Mouse (Mus musculus) liver, adult 2 months (tissue): Measurements from ENCODE around the gene Tubg2. TPM values are rescaled to one million over a fixed set of nuclear protein-coding genes. Genes with fewer than 3 reads are reported as not detected.

Experiments
- DNase-seq: peaks from one replicate; pipeline ENCODE4 v3.0.0-alpha.2; 2011; ENCODE audit warnings: low read depth, low spot score; ENCODE audit errors: extremely low read depth
- H3K27ac ChIP-seq: fragments of 200-500 bp; replicated peaks from 2 replicates; pipeline ENCODE4 v1.5.1; 2012; ENCODE audit warnings: low read depth, mild to moderate bottlenecking, control low read depth, inconsistent platforms, low read length; ENCODE audit not compliant: insufficient read depth
- H3K27me3 ChIP-seq: fragments of 200-500 bp; 2 replicates; pipeline ENCODE4 v1.6.1; 2012; ENCODE audit warnings: mild to moderate bottlenecking, moderate library complexity, low read length, inconsistent platforms; ENCODE audit not compliant: control insufficient read depth, insufficient read depth
- H3K36me3 ChIP-seq: fragments of 200-500 bp; 2 replicates; pipeline ENCODE4 v1.6.1; 2012; ENCODE audit warnings: low read length, inconsistent platforms; ENCODE audit not compliant: control insufficient read depth, insufficient read depth
- H3K4me1 ChIP-seq: fragments of 200-500 bp; 2 replicates; pipeline ENCODE4 v1.6.1; 2011; ENCODE audit warnings: low read length; ENCODE audit not compliant: control insufficient read depth, insufficient read depth
- H3K4me3 ChIP-seq: fragments of 200-500 bp; 2 replicates; pipeline ENCODE4 v1.5.1; 2011; ENCODE audit warnings: low read depth, mild to moderate bottlenecking, control low read depth, low read length, moderate library complexity; ENCODE audit not compliant: insufficient read depth
- H3K79me2 ChIP-seq: fragments of 200-500 bp; 2 replicates; pipeline ENCODE4 v1.6.1; 2012; ENCODE audit warnings: inconsistent platforms, mild to moderate bottlenecking, low read length, moderate library complexity; ENCODE audit not compliant: control insufficient read depth, insufficient read depth
- H3K9ac ChIP-seq: fragments of 200-500 bp; 2 replicates; pipeline ENCODE4 v1.6.1; 2012; ENCODE audit warnings: low read depth, mild to moderate bottlenecking, control low read depth, inconsistent platforms, low read length
- CTCF ChIP-seq: fragments of 200-500 bp; IDR thresholded peaks from 2 replicates; pipeline ENCODE4 v1.5.1; 2011; ENCODE audit warnings: low read depth, low read length, control low read depth
- POLR2A ChIP-seq: fragments of 200-500 bp; IDR thresholded peaks from 2 replicates; pipeline ENCODE4 v1.6.1; 2011; ENCODE audit warnings: low read length, control low read depth; ENCODE audit not compliant: insufficient read depth; ENCODE audit errors: extremely low read depth
- WGBS: fragments of 180-500 bp; shearing (Covaris S2); methylation state at CpG from one replicate; pipeline ENCODE4 v1.1.7; 2018; 5-methylcytosine and 5-hydroxymethylcytosine counted together
- polyA plus RNA-seq: library from polyadenylated mRNA; depleted of rRNA; stranded (reverse); fragments of >200 nt; gene quantifications from 2 replicates; pipeline ENCODE4 v1.2.3, GENCODE M21; 2012
- total RNA-seq: library from RNA; depleted of rRNA; stranded (reverse); fragments of >200 nt; gene quantifications from 2 replicates; pipeline ENCODE4 v1.2.3, GENCODE M21; 2014

Tubg2 gene
- total and polyA plus RNA-seq, 2 experiments = 0.10 TPM; not detected in 1

DNA sequence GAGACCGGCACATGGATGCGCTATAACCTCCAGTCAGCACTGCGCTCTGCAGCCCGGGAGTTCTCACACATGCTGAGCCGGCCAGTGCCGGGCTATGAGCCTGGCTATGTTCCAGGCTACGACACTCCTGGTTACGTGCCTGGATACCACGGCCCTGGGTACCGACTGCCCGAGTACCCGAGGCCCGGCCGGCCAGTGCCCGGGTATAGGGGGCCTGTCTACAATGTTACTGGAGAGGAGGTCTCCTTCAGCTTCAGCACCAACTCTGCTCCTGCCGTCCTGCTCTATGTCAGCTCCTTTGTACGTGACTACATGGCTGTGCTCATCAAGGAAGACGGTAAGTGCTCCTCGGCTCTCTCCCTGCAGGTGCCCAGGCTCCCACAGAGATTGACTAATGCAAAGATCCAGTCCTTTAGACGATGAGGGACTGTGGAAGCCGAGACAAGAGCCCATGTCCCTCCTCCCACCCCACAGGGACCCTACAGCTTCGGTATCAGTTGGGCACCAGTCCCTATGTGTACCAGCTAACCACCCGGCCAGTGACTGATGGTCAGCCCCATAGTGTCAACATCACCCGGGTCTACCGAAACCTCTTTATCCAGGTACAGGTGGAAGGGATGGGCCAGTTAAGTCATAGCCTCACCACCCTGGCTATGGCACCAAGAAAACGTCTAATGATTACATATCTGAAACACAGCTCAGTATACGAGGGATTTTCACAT, 31.0 kb downstream of the Tubg2 start:
- no peaks in the 10 kb centered on the region for H3K4me1 ChIP-seq

DNA sequence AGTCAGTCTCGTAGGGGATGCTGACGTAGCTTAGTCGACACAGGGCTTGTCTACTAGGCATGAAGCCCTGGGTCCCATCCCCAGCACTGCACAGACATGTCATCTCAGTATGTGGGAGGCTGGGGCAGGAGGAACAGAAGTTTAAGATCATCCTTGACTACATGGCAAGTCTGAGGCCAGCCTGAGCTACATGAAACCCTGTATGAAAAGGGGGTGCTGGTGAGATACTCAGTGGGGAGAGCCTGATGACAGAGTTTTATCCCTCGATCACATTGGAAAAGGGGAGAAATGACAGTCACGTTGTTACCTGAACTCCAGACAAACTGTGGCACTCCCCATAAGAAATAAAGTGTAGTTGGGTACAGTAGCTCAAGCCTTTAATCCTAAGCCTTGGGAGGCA, 31.8 kb downstream of the Tubg2 start:
- WGBS = 96% methylated on average over 5 of the region's 5 CpGs
- no peak for DNase-seq
- Histone ChIP-seq H3K9ac (no peak overlapping the region), H3K36me3 (no peaks in the 10 kb centered on the region), H3K27ac (no peak overlapping the region), H3K27me3 (no peaks in the 10 kb centered on the region), H3K4me1 (no peaks in the 10 kb centered on the region), H3K79me2 (no peaks in the 10 kb centered on the region), H3K4me3 (no peak overlapping the region)
- TF ChIP-seq CTCF (no peak), POLR2A (no peak)

More for the DNA sequence above, 31.0 kb downstream of the Tubg2 start:
- DNase-seq = no peak
- Histone ChIP-seq H3K79me2 (no peaks in the 10 kb centered on the region), H3K36me3 (no peaks in the 10 kb centered on the region), H3K9ac (no peak overlapping the region), H3K27me3 (no peaks in the 10 kb centered on the region), H3K4me3 (no peak overlapping the region), H3K27ac (no peak overlapping the region)
- no peak for TF ChIP-seq POLR2A
- no peak for TF ChIP-seq CTCF
- 92% methylated on average over 27 of the region's 27 CpGs for WGBS

DNA sequence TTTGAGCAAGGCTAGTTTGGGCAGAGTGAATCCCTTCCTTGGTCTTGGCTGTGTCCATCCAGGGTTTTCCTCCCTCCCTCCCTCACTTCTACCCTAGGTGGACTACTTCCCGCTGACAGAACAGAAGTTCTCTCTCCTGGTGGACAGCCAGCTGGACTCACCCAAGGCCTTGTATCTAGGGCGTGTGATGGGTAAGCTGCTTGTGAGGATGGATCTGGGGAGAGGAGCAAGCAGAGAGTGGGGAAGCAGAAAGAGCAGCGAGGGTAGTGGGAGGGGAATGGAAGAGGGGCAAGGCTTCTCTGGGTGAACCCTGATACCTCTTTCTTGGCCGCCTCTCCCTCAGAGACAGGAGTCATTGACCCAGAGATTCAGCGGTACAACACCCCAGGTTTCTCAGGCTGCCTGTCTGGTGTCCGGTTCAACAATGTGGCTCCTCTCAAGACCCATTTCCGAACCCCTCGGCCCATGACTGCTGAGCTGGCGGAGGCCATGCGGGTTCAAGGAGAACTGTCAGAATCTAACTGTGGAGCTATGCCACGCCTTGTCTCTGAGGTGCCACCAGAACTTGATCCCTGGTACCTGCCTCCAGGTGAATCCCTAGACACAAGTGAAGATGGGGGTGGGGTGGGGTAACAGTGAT, 32.6 kb downstream of the Tubg2 start:
- WGBS = 86% methylated on average over 11 of the region's 11 CpGs
- Histone ChIP-seq H3K27ac (no peak overlapping the region), H3K4me3 (no peak overlapping the region), H3K27me3 (no peaks in the 10 kb centered on the region), H3K79me2 (no peaks in the 10 kb centered on the region), H3K9ac (no peak overlapping the region), H3K4me1 (no peaks in the 10 kb centered on the region), H3K36me3 (no peaks in the 10 kb centered on the region)
- DNase-seq = no peak
- TF ChIP-seq CTCF = no peak

DNA sequence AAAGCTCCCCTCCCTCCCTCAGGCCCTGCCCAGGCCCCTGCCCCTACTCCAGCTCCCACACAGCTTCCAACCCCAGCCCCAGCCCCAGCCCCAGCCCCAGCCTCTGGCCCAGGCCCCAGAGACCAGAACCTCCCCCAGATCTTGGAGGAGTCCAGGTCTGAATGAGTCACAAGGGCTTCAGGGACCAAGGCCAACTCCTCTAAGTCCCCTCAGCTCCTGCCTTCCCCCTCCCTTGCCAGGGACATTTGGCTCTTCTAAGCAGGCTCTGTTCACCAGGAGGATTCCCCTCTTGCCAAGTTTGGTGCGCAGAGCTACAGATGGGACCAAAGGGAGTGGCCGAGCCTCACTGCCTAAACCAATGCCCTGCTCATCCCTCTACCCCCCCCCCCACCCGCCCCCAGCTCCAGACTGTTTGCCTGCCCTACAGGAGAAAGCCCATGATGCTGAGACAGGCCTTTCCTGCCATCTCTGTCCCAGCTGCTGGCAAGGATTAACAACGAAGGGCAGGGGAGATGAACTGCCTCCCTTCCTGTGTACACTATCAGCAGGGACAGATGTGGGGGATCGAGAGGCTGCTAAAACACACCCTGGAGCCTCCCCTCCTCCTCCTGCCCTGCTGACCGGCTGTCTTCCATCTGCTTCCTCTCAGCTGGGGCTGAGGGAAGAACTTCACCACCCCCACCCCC, 33.9 kb downstream of the Tubg2 start:
- Histone ChIP-seq H3K4me1 (no peaks in the 10 kb centered on the region), H3K4me3 (no peak overlapping the region), H3K9ac (no peak overlapping the region), H3K79me2 (no peaks in the 10 kb centered on the region), H3K27me3 (no peaks in the 10 kb centered on the region), H3K36me3 (peaks cover 2% of the 10 kb centered on the region; the same call in 1 of the 2 replicates), H3K27ac (no peak overlapping the region)
- WGBS = 61% methylated on average over 6 of the region's 6 CpGs
- DNase-seq = peak; percentile 17
- TF ChIP-seq POLR2A (no peak), CTCF (no peak)

DNA sequence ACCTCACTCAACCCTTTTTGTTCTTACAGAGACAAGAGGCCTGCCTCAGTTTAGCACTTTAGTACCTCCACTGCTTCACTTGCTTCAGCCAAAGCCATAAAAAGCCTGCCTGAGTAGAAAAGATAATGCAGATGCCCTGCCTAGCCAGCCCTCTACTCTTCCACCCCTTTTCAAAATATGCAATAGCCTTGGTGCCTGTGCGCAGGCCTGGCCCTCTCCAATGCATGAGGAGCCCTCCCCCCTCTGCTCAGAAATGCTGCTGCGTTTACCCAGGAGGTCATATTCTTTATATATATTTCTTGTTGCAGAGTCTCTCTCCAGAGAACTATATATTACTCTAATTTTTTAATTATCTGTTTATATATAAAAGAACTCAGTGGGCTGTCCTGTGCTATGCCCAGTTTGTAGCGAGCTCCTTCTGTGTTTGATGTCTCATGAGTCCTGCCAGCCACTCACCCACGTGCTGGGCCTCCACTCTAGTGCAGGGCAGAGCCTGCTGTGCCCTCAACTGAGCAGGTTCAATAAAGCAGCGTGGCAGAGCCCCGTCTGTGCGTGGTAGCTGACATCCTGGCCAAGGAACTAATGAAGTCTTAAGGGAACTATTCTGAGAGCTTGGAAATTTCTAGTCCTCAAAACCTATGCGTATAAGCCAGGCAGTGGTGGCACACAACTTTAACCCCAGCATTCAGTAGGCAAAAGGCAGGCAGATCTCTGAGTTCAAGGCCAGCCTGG, 34.6 kb downstream of the Tubg2 start:
- DNase-seq = no peak
- WGBS = 74% methylated on average over 8 of the region's 8 CpGs
- peaks cover 2% of the 10 kb centered on the region; the same call in 1 of the 2 replicates for H3K36me3 ChIP-seq
- no peaks in the 10 kb centered on the region for H3K27me3 ChIP-seq
- H3K4me1 ChIP-seq = no peaks in the 10 kb centered on the region
- TF ChIP-seq POLR2A = no peak
- TF ChIP-seq CTCF = no peak
- no peaks in the 10 kb centered on the region for H3K79me2 ChIP-seq
- H3K27ac ChIP-seq = no peak overlapping the region
- H3K9ac ChIP-seq = no peak overlapping the region
- H3K4me3 ChIP-seq = no peak overlapping the region
